Mouse (Mus musculus) adrenal gland, postnatal 4 days (tissue): Measurements from ENCODE around the gene Kif1a. TPM values are rescaled to one million over a fixed set of nuclear protein-coding genes. Genes with fewer than 3 reads are reported as not detected.
"Not testable (repeated sequence)": the region's sequence is repeated elsewhere in the genome, so short reads cannot be mapped to it uniquely, and the experiment has no call there.

ENCODE experiments used
- DNase-seq, 2 experiments: peaks; one replicate each; pipeline ENCODE4 v3.0.0; 2021 to 2022; ENCODE audit warnings: low spot score in 2 of 2, mixed read lengths in 2 of 2
- total RNA-seq, 2 experiments: library from RNA; stranded (reverse); gene quantifications; 2 replicates each; pipeline ENCODE4 v1.2.3; 2021

Gene Kif1a
- total RNA-seq, 2 experiments from 2014 or later: 36.0 to 45.0 TPM

GRCm38 (mm10) chr1:92971879-92972795 is 129.6 kb downstream of the Kif1a start:
- no peak for DNase-seq

GRCm38 (mm10) chr1:92970791-92971190 is 131.0 kb downstream of the Kif1a start:
- DNase-seq: not testable (repeated sequence)

Other genes with a start within 250 kb of the Kif1a start
- 1 to 10 TPM; 1.2 TPM for gene Ankmy1, start 199.0 kb downstream of the Kif1a start, total RNA-seq
- 10 to 100 TPM; 11.6 to 13.2 TPM for gene Dusp28, start 195.0 kb downstream of the Kif1a start, total RNA-seq
- 10 to 100 TPM; 74.3 to 74.6 TPM for gene Rnpepl1, start 191.2 kb downstream of the Kif1a start, total RNA-seq
- gene Capn10, start 167.6 kb downstream of the Kif1a start, total RNA-seq: 10 to 100 TPM; 32.5 to 34.7 TPM
- gene Gpr35, start 151.1 kb downstream of the Kif1a start, total RNA-seq: under 1 TPM; 0.62 to 0.76 TPM
- gene Aqp12, start 95.6 kb downstream of the Kif1a start, total RNA-seq: 1 to 10 TPM in 1 of 2 experiments, not detected in 1; 4.7 TPM
- gene Agxt, start 33.3 kb upstream of the Kif1a start, total RNA-seq: 10 to 100 TPM in 1 of 2 experiments, under 1 TPM in 1; 0.70 to 18.8 TPM
- gene 2310007B03Rik, start 59.0 kb upstream of the Kif1a start, total RNA-seq: under 1 TPM in 1 of 2 experiments, not detected in 1; 0.42 TPM
- under 1 TPM; 0.31 TPM for gene Crocc2, start 66.8 kb upstream of the Kif1a start, total RNA-seq
- gene Sned1, start 133.9 kb upstream of the Kif1a start, total RNA-seq: 10 to 100 TPM; 27.0 to 28.8 TPM
- gene Mterf4, start 204.0 kb upstream of the Kif1a start, total RNA-seq: 10 to 100 TPM; 30.1 to 30.3 TPM
- gene Ppp1r7, start 240.9 kb upstream of the Kif1a start, total RNA-seq: 10 to 100 TPM; 30.6 to 35.3 TPM
- 10 to 100 TPM; 11.4 to 15.9 TPM for gene Pask, start 241.5 kb upstream of the Kif1a start, total RNA-seq